Mouse (Mus musculus) midbrain, embryonic 10.5 days (tissue): ENCODE data around the gene Ap5b1. TPM values are rescaled to one million over a fixed set of nuclear protein-coding genes. Genes with fewer than 3 reads are reported as not detected.

Source experiments
- DNase-seq: peaks from one replicate; pipeline ENCODE4 v3.0.0-alpha.2; 2017; ENCODE audit warnings: low spot score
- H3K27ac ChIP-seq: fragments of 300-500 bp; sonication (generic); replicated peaks from 2 replicates; pipeline ENCODE4 v1.5.1; 2016; ENCODE audit warnings: mild to moderate bottlenecking
- H3K27me3 ChIP-seq: fragments of 300-500 bp; sonication (generic); 2 replicates; pipeline ENCODE4 v1.6.1; 2016; ENCODE audit warnings: low read depth, mild to moderate bottlenecking; ENCODE audit not compliant: poor library complexity, severe bottlenecking
- H3K36me3 ChIP-seq: fragments of 300-500 bp; sonication (generic); 2 replicates; pipeline ENCODE4 v1.6.1; 2016; ENCODE audit warnings: mild to moderate bottlenecking, moderate library complexity
- H3K4me1 ChIP-seq: fragments of 300-500 bp; sonication (generic); 2 replicates; pipeline ENCODE4 v1.6.1; 2016
- H3K4me3 ChIP-seq: fragments of 300-500 bp; sonication (generic); 2 replicates; pipeline ENCODE4 v1.5.1; 2016; ENCODE audit warnings: mild to moderate bottlenecking, moderate library complexity
- H3K9me3 ChIP-seq: fragments of 300-500 bp; sonication (generic); replicated peaks from 2 replicates; pipeline ENCODE4 v1.6.1; 2016; ENCODE audit warnings: mild to moderate bottlenecking
- WGBS: fragments of 180-500 bp; shearing (Covaris S2); methylation state at CpG from one replicate; pipeline ENCODE4 v1.1.7; 2016; 5-methylcytosine and 5-hydroxymethylcytosine counted together
- polyA plus RNA-seq: library from polyadenylated mRNA; unstranded; fragments of >200 nt; fragmentation: Nextera tagmentation; extraction: Ambion mirVana; gene quantifications from 2 replicates; pipeline ENCODE4 v1.2.1, GENCODE M21; 2016

The Ap5b1 gene
- polyA plus RNA-seq, result 1.6 and 2.3 TPM in 2 replicates

DNA sequence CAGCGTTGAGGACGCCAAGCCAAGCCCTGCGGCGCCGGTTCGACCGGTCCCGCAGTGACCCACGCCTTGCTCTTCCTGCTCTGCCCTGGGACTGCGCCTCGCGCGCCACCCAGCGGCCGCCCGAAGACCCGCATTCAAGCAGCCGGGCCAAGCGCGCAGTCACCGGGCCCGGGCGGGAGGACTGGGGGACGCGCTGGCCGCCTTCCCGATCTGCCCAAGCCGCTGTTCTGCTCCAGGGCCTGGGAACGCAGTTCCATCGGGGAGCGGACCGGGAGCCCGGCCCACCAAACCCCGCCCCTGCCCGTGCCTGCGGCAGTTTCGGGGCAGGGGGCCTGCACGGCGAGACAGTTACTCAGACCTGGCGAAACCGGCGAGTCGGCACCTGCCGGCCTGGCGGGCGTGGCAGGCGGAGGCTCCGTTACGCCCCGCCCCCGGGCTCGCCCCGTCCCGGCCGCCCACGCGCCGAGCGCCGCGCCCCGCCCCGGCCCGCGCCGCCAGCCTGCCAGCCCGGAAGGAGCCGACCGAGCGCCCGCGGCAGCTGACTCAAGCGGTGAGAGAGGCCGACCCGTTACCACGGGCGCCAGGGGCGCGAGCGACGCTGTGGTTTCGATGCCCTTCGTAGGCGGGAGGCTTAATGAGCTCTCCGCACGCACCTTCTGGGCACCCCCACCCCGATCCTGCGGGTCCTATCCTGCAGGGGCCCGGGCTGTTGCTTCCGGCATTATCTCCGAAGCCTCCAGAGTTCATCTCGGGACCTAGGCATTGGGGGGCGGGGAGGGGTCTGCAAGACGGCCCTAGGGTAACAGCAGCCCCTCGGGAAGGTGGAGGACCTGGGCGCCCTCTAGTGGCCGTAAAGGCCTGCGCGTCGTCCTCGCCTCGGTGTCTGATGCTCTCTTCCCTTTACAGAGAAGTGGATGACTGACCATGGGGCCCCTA is at the start of gene Ap5b1:
Ap5b1 (plus strand) TSS at position 492 of the 936 bp plus-strand sequence.
- peak; percentile 93 for DNase-seq
- H3K9me3 ChIP-seq, result no peaks in the 10 kb centered on the region
- H3K4me1 ChIP-seq, result peaks cover 34% of the 10 kb centered on the region
- peak within 1 kb of the TSS; percentile 90 for H3K27ac ChIP-seq
- peaks cover 5% of the 10 kb centered on the region; the same call in 1 of the 2 replicates for H3K36me3 ChIP-seq
- peaks cover 59% of the 10 kb centered on the region for H3K27me3 ChIP-seq
- peak within 1 kb of the TSS; percentile 85 for H3K4me3 ChIP-seq
- WGBS, result under 1% methylated on average over 102 of the region's 102 CpGs

DNA sequence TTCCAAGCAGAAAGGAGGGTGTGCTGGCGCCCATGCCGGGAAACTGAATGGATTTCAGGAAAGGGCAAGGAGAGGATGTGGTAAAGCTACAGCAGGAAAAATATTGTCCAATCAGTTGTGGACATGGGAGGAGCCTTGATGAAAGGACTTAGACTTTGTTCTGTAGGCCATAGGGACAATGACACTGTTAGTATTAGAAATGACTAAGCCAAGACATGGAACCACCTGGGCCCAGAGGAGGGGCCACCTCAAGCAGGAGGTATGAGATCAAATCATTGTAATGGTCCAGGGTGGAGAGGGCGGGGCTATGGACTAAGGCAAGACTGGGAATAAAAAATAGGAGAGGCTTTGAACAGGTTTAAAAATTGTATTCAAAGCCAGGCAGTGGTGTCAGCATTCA is 49.1 kb upstream of the Ap5b1 start:
- DNase-seq, result no peak
- Histone ChIP-seq H3K4me3 (no peak overlapping the region), H3K27me3 (no peaks in the 10 kb centered on the region), H3K4me1 (peaks cover 4% of the 10 kb centered on the region; the same call in 1 of the 2 replicates), H3K27ac (no peak overlapping the region), H3K36me3 (no peaks in the 10 kb centered on the region), H3K9me3 (no peaks in the 10 kb centered on the region)
- WGBS, result 76% methylated on average over 3 of the region's 3 CpGs

DNA sequence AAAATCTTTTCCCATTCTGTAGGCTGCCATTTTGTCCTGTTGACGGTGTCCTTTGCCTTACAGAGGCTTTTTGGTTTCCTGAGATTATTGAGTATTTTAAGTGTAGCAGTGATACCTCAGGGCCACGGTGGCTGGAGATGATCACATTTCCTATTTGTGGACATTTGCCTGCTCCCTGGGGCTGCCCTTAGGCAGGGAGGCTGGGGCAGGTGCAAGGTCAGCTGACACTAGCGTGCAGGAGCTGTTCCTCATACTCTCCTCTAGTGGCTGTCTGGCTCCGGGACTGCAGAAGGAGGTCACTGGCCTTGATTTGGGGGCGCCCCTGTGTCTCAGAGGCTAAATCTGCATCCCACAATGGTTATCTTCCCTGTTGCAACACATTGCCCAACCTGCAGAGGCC is 42.6 kb upstream of the Ap5b1 start:
- no peak for DNase-seq
- peaks cover 9% of the 10 kb centered on the region for H3K4me1 ChIP-seq
- no peak overlapping the region for H3K4me3 ChIP-seq
- 75% methylated on average over 5 of the region's 5 CpGs for WGBS
- H3K9me3 ChIP-seq, result no peaks in the 10 kb centered on the region
- no peaks in the 10 kb centered on the region for H3K36me3 ChIP-seq
- H3K27me3 ChIP-seq, result peaks cover 4% of the 10 kb centered on the region; the same call in 1 of the 2 replicates
- no peak overlapping the region for H3K27ac ChIP-seq

DNA sequence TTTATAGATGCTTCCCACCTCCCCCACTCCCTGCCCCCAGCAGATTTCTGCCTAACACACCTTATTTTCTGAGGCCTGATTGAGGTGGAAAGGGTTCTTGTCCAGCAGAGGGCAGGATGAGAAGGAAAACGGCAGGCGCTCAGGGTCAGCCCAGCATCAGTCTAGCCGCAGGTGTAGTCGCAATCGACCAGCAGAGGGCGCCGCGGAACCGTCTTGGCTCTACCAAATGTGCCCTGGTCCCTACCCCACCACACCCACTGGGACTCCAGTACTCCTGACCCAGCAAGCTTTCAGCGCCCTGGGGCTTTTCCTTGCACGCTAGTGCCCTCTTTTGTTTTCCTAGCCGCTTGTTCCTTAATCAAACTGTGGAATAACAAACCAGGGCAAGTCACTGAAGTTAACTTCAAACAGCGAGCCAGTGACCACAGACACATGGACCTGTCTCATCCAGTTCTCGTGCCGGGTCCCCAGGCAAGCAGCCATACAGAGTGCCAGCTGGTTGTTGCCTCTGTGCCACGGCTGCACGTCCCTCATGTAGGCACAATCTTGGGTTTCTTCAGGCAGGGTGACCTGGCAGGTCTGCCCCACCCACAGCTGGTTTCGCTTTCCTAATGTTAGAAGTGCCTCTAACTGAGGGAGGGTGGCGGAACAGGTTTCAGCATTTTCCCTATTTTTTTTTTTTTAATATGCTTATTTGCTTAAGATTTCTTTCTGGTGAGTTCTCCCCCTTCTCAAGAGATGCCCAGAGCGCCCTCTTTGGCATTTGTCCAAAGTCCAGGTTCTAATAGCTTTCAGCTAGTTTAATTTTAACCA is 38.3 kb upstream of the Ap5b1 start:
- H3K4me3 ChIP-seq, result peak overlapping the region; percentile 33
- H3K27ac ChIP-seq, result peak overlapping the region; percentile 65
- WGBS, result 15% methylated on average over 20 of the region's 20 CpGs
- H3K36me3 ChIP-seq, result no peaks in the 10 kb centered on the region
- DNase-seq, result peak; percentile 96
- no peaks in the 10 kb centered on the region for H3K9me3 ChIP-seq
- peaks cover 16% of the 10 kb centered on the region for H3K4me1 ChIP-seq
- peaks cover 27% of the 10 kb centered on the region; the same call in 1 of the 2 replicates for H3K27me3 ChIP-seq

DNA sequence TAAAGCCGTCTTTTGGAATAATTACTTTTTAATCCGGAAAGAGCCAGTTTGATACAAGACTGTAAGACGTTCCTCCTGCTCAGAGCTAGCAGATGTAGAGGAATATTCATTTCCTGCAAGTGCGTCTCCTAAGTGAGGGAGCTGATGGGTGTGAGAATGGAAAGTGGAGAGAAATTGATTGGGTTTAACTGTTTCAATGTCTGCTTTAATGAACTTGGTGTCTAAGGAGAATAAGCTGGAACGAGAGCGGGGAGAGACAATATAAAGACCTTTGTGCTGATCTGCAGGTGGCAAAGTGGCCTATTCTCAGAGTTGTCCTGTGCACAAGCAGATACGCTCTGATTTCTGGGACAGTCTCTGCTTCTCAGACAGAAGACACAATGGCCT is 37.7 kb upstream of the Ap5b1 start:
- peaks cover 16% of the 10 kb centered on the region for H3K4me1 ChIP-seq
- DNase-seq, result no peak
- peak overlapping the region; percentile 33; the same call in 1 of the 2 replicates for H3K4me3 ChIP-seq
- 44% methylated on average over 7 of the region's 7 CpGs for WGBS
- H3K36me3 ChIP-seq, result no peaks in the 10 kb centered on the region
- no peaks in the 10 kb centered on the region for H3K9me3 ChIP-seq
- H3K27ac ChIP-seq, result peak overlapping the region; percentile 65; the same call in 1 of the 2 replicates
- H3K27me3 ChIP-seq, result peaks cover 27% of the 10 kb centered on the region; the same call in 1 of the 2 replicates

DNA sequence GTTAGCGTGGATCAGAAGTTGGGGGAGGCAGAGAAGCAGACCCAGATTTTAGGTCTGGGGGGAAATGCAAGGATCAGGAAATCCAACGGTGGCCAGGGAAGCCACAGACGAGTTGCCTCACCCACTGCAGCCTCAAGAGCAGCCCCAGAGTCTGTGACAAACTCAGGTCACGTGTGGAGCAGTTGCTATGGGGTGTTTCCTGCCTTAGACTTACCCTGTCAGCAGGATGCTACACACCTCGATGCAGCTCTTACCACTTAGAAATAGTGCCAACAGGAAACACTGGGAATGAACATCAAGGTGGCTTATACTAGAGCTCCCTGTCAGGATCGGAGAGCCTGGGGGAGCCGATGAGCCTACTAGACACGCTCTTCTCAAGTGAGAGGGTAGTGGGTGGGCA is 35.3 kb upstream of the Ap5b1 start:
- Histone ChIP-seq H3K4me3 (no peak overlapping the region), H3K9me3 (no peaks in the 10 kb centered on the region), H3K27ac (no peak overlapping the region), H3K4me1 (peaks cover 16% of the 10 kb centered on the region), H3K36me3 (no peaks in the 10 kb centered on the region), H3K27me3 (peaks cover 27% of the 10 kb centered on the region; the same call in 1 of the 2 replicates)
- DNase-seq, result no peak
- WGBS, result 84% methylated on average over 8 of the region's 8 CpGs

DNA sequence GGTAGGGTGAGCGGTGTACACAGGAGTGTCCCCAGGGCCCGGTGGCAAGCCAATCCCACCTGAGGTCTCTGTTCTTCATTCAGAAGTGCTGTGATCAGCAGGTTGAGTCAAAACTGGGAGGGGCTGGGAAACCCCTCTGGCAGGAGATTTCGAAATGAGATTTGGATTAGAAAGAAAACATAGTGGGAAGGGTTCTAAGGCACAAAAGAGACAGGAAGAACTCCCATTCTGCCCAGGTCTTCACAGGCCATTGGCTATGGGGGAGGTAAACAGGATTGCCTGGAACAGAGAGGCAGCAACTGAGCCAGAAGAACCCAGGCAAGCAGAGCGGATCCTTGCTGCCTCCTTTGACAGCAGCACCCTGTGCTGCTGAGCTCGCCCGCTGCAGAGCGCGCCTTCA is 29.0 kb upstream of the Ap5b1 start:
- no peak for DNase-seq
- H3K4me1 ChIP-seq, result no peaks in the 10 kb centered on the region
- H3K27ac ChIP-seq, result no peak overlapping the region
- H3K9me3 ChIP-seq, result no peaks in the 10 kb centered on the region
- 65% methylated on average over 8 of the region's 8 CpGs for WGBS
- H3K36me3 ChIP-seq, result no peaks in the 10 kb centered on the region
- no peak overlapping the region for H3K4me3 ChIP-seq
- no peaks in the 10 kb centered on the region for H3K27me3 ChIP-seq

DNA sequence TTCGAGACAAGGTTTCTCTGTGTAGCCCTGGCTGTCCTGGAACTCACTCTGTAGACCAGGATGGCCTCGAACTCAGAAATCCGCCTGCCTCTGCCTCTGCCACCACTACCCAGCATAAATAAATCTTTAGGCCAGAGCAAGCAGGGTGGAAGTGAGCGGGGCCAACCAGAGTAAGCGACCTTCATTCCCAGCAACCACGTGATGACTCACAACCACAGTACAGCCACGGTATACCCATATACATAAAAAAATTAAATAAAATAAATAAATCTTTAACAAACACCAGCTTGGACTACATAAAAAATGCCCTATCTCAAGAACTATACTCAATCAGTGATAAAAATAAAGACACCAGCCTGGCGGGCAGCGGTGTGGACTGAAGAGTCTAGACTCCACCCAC is 24.5 kb upstream of the Ap5b1 start:
- Histone ChIP-seq H3K4me1 (no peaks in the 10 kb centered on the region), H3K36me3 (no peaks in the 10 kb centered on the region), H3K9me3 (no peaks in the 10 kb centered on the region), H3K27ac (no peak overlapping the region), H3K4me3 (no peak overlapping the region), H3K27me3 (no peaks in the 10 kb centered on the region; the same call in 1 of the 2 replicates)
- WGBS, result 92% methylated on average over 9 of the region's 9 CpGs
- DNase-seq, result no peak

DNA sequence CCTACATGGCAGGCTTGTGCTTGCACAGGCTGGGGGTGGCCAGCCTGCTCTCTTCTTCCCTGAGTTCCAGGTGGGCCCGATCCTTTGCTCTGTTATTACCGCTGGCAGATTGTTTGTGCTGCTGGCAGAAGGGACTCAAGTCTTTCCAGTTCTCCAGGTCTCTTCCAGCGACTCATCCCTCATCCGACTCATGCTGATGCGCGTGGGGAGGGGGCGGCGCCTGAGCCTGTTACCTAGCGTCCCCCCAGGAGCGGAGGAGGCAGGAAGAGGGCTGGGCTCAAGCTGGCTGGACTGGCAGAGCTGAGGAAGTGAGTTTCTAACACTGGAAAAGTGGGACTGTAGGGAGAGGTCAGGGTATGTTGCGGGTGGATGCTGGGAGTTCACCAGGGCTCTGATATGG is 23.8 kb upstream of the Ap5b1 start:
- DNase-seq, result no peak
- Histone ChIP-seq H3K27ac (no peak overlapping the region; the same call in 1 of the 2 replicates), H3K36me3 (no peaks in the 10 kb centered on the region), H3K4me3 (no peak overlapping the region), H3K4me1 (no peaks in the 10 kb centered on the region), H3K27me3 (no peaks in the 10 kb centered on the region; the same call in 1 of the 2 replicates), H3K9me3 (no peaks in the 10 kb centered on the region)
- 54% methylated on average over 11 of the region's 11 CpGs for WGBS

DNA sequence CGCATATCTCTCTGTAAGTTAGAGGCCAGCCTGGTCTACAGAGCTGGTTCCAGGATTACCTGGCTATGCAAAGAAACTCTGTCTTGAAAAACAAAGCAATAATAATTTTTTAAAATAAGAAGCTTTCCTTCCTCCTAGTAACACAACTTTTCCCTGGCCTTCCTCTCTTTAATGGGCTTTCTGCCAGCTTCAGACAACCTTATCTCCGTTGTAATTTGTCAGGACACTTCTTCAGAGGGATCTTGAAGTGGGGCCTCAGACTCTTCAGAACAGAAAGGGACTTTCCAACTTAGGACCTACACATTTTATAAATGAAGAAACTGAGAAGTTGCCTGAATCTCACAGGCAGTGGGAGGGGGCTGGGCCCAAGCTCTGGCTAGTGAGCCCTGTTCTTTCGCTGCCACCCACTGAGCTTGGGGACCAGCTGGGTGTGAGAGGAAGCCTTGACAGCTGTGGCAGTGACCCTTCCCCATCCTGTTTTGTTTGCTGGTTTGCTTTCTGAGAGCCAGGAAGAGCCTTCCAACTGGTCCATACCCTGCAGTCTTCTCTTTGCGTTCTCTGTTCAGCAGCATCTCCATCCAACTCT is 20.3 kb upstream of the Ap5b1 start:
- Histone ChIP-seq H3K9me3 (no peaks in the 10 kb centered on the region), H3K4me3 (no peak overlapping the region), H3K4me1 (no peaks in the 10 kb centered on the region), H3K36me3 (no peaks in the 10 kb centered on the region), H3K27me3 (peaks cover 10% of the 10 kb centered on the region; the same call in 1 of the 2 replicates), H3K27ac (no peak overlapping the region)
- WGBS, result 79% methylated on average over 4 of the region's 4 CpGs
- no peak for DNase-seq

DNA sequence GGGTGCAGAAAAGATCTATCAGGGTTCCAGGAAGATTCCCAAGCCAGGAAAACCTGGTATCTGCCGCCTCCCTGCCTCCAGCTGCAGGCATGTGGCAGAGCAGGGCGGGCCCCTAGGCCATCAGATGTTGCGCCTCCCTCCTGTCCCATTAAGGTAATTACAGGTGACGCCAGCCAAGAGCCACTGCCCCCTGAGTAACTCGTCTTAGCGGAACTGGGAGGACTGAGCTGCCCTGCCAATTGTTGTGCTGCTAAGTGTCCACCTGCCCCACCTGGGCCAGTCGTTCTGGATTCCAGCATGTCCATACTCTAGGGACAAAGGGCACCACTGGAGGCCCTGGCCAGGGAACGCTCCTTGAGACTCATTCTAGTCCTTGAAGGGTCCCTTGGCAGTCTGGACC is 14.0 kb upstream of the Ap5b1 start:
- Histone ChIP-seq H3K4me3 (no peak overlapping the region), H3K9me3 (no peaks in the 10 kb centered on the region), H3K27ac (no peak overlapping the region; the same call in 1 of the 2 replicates), H3K4me1 (0 out of 2 replicates have a peak, but pooled peaks cover under 1% of the 10 kb centered on the region), H3K27me3 (peaks cover 69% of the 10 kb centered on the region), H3K36me3 (no peaks in the 10 kb centered on the region)
- 54% methylated on average over 8 of the region's 8 CpGs for WGBS
- no peak for DNase-seq

DNA sequence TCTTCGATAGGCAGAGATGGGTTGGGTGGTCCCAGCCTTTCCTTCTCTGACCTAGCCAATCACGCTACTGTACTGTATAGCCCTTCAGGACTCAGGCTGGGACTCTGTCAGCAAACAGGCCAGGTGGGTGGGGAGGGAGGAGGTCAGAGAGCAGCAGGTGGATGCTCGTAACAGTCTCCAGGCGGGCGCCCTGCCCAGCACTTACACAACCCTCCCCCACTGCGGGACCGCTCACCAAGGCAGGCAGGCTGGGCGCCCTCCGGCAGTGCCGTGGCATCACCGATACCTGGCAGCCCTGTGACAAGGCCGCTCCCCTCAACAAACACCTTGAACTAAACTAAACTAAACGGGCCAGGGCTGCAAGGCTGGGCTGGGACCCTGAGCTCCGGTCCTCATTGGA is 13.6 kb upstream of the Ap5b1 start:
- WGBS, result 78% methylated on average over 14 of the region's 14 CpGs
- Histone ChIP-seq H3K27me3 (peaks cover 74% of the 10 kb centered on the region), H3K36me3 (no peaks in the 10 kb centered on the region), H3K9me3 (no peaks in the 10 kb centered on the region), H3K4me1 (peaks cover 5% of the 10 kb centered on the region; the same call in 1 of the 2 replicates), H3K4me3 (no peak overlapping the region), H3K27ac (no peak overlapping the region; the same call in 1 of the 2 replicates)
- no peak for DNase-seq
